Mouse (Mus musculus): ENCODE results near the gene Abtb1. TPM values are rescaled to one million over a fixed set of nuclear protein-coding genes. Genes with fewer than 3 reads are reported as not detected.

The Abtb1 gene
- polyA plus RNA-seq, 1 experiment from 2014 or later, result 40.7 TPM

DNA sequence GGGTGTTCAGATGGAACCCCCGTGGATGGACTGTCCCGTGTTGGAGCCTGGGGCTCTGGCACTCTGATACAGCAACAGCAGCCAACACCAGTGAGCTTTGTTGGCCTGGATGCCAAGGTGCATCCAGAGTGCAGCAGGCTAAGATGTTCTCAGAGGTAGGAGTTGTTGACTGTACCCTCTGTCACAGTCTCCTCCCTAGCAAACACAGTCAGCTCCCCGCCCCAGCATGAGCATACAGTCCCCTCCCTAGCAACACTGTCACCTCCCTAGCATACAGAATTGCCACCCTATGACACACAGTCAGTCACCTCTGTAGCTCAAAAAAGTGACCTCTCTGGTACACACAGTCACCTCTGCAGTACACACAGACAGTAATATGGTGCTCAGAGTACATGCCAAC is 24.9 kb downstream of the Abtb1 start:
- Histone ChIP-seq H3K4me1 (ENCODE audit: control insufficient read depth, insufficient read depth, low read length) (no peaks in the 10 kb centered on the region), H3K27me3 (ENCODE audit: control insufficient read depth, insufficient read depth, low read depth, low read length) (no peaks in the 10 kb centered on the region), H3K4me3 (ENCODE audit: low read depth, low read length) (no peak overlapping the region), H3K27ac (ENCODE audit: low read length) (no peak overlapping the region), H3K4me2 (ENCODE audit: low read length) (no peak overlapping the region), H3K9me3 (replicated peaks; ENCODE audit: control insufficient read depth, low read length, poor library complexity, severe bottlenecking) (no peaks in the 10 kb centered on the region), H3K9ac (ENCODE audit: low read depth, low read length) (no peak overlapping the region), H3K36me3 (ENCODE audit: control insufficient read depth, insufficient read depth, low read length) (no peaks in the 10 kb centered on the region)
- no peak for ATAC-seq
- 89% methylated on average over 3 of the region's 3 CpGs for WGBS

DNA sequence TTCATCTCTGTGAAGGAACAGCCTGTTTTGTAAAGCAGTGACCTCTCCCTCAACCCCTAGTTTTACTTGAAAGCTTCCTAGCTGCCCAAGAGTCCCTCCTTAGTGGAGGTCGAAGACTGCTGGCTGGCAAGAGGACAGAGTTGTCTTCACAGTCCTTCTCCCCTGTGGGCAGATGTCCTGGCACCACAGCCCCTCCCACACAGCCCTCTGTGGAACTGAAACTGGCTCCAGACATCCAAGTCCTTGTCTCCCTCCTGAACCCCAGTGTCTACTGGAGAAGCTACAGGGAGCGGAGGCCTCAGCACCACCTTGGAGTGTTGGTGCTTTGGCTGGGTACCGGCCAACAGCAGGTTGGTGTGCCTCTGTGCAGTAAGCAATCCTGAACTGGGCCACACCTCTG is 26.3 kb downstream of the Abtb1 start:
- no peaks in the 10 kb centered on the region for H3K9me3 ChIP-seq (replicated peaks; ENCODE audit: control insufficient read depth, low read length, poor library complexity, severe bottlenecking)
- no peaks in the 10 kb centered on the region for H3K27me3 ChIP-seq (ENCODE audit: control insufficient read depth, insufficient read depth, low read depth, low read length)
- H3K9ac ChIP-seq (ENCODE audit: low read depth, low read length), result no peak overlapping the region
- H3K36me3 ChIP-seq (ENCODE audit: control insufficient read depth, insufficient read depth, low read length), result no peaks in the 10 kb centered on the region
- no peak overlapping the region for H3K4me3 ChIP-seq (ENCODE audit: low read depth, low read length)
- ATAC-seq, result 0 out of 2 replicates have a peak, but pooled peaks have one; percentile 25
- 79% methylated on average over 3 of the region's 3 CpGs for WGBS
- no peak overlapping the region for H3K4me2 ChIP-seq (ENCODE audit: low read length)
- no peak overlapping the region for H3K27ac ChIP-seq (ENCODE audit: low read length)
- no peaks in the 10 kb centered on the region for H3K4me1 ChIP-seq (ENCODE audit: control insufficient read depth, insufficient read depth, low read length)

DNA sequence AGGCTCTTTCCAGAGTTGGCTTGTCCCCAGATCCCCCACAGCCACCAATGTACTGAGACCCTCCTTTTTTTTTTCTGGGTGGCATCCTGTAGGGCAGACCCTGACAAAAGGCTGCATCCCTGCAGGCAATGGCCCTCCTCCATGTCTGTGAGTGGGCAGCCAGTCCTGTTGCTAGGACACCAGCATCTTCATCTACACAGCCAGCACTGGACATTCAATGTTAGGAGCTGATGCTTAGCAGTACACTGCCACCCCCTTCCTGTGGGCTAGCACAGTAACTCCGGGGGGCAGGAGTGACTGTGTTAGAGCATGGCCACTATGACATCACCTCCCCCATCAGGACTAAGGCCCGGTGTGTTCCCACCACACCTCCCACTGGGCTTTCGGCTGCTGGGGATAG is 26.7 kb downstream of the Abtb1 start:
- WGBS, result 38% methylated on average over 3 of the region's 3 CpGs

GRCm38 (mm10) chr6:88813832-88814231 is 28.0 kb downstream of the Abtb1 start:
- Histone ChIP-seq H3K36me3 (ENCODE audit: control insufficient read depth, insufficient read depth, low read length) (no peaks in the 10 kb centered on the region), H3K27me3 (ENCODE audit: control insufficient read depth, insufficient read depth, low read depth, low read length) (no peaks in the 10 kb centered on the region), H3K27ac (ENCODE audit: low read length) (no peak overlapping the region), H3K4me1 (ENCODE audit: control insufficient read depth, insufficient read depth, low read length) (no peaks in the 10 kb centered on the region), H3K9ac (ENCODE audit: low read depth, low read length) (no peak overlapping the region), H3K4me2 (ENCODE audit: low read length) (no peak overlapping the region), H3K9me3 (replicated peaks; ENCODE audit: control insufficient read depth, low read length, poor library complexity, severe bottlenecking) (no peaks in the 10 kb centered on the region), H3K4me3 (ENCODE audit: low read depth, low read length) (no peak overlapping the region)
- no peak for ATAC-seq
- WGBS, result 81% methylated on average over 10 of the region's 10 CpGs

More for the DNA sequence above, 26.7 kb downstream of the Abtb1 start:
- ATAC-seq, result peak; percentile 59; the same call in 1 of the 2 replicates
- H3K4me1 ChIP-seq (ENCODE audit: control insufficient read depth, insufficient read depth, low read length), result no peaks in the 10 kb centered on the region
- H3K9me3 ChIP-seq (replicated peaks; ENCODE audit: control insufficient read depth, low read length, poor library complexity, severe bottlenecking), result no peaks in the 10 kb centered on the region
- no peaks in the 10 kb centered on the region for H3K36me3 ChIP-seq (ENCODE audit: control insufficient read depth, insufficient read depth, low read length)
- no peak overlapping the region for H3K4me3 ChIP-seq (ENCODE audit: low read depth, low read length)
- no peak overlapping the region for H3K4me2 ChIP-seq (ENCODE audit: low read length)
- no peaks in the 10 kb centered on the region for H3K27me3 ChIP-seq (ENCODE audit: control insufficient read depth, insufficient read depth, low read depth, low read length)
- no peak overlapping the region for H3K9ac ChIP-seq (ENCODE audit: low read depth, low read length)
- H3K27ac ChIP-seq (ENCODE audit: low read length), result no peak overlapping the region

DNA sequence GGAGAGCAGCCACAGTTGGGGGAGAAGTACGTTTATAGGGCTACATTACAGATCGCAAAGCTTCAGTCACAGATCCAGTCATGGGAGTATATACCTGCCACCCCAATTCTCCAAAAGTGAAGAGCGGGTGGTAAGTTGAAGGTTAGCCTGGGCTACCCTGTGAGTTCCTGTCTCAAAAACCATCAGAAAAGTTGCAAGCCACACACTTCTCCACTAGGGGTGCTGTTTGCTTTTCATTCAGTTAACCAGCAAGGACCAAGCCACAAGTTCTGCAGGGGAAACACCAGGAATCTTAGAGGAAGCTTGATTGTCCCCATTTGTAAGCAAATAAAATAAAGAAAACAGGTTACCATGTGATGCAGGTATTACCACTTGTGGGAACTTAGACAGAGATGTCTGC is 28.9 kb downstream of the Abtb1 start:
- Histone ChIP-seq H3K4me3 (ENCODE audit: low read depth, low read length) (no peak overlapping the region), H3K4me1 (ENCODE audit: control insufficient read depth, insufficient read depth, low read length) (no peaks in the 10 kb centered on the region), H3K9me3 (replicated peaks; ENCODE audit: control insufficient read depth, low read length, poor library complexity, severe bottlenecking) (no peaks in the 10 kb centered on the region), H3K27me3 (ENCODE audit: control insufficient read depth, insufficient read depth, low read depth, low read length) (no peaks in the 10 kb centered on the region), H3K27ac (ENCODE audit: low read length) (no peak overlapping the region), H3K4me2 (ENCODE audit: low read length) (no peak overlapping the region), H3K9ac (ENCODE audit: low read depth, low read length) (no peak overlapping the region), H3K36me3 (ENCODE audit: control insufficient read depth, insufficient read depth, low read length) (no peaks in the 10 kb centered on the region)
- ATAC-seq, result no peak
- WGBS, result 61% methylated on average over 3 of the region's 3 CpGs

DNA sequence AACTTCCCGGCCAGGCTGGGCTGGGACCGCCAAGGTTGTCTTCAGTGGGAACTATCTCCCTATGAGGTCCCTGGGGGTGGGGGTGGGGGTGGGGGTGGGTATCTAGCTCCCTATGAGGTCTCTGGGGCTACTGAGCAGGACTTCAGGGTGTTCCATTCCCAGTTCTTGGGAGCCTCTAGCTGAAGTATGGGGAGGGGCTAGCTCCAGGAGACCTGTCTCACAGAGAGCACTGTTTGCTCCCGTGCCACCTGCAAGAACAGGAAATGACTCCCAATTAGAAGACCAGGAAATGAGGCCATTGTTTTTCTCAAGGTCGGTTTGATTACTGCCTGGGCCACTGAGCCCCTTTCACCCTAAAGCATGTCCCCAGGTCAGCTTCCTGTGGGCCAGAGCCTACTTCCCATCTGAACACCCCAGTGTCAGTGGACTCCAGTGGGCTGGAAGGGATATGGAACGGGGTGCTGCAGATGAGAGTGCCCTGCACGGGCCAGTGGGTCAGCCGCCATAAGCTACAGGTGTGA is 29.8 kb downstream of the Abtb1 start:
- ATAC-seq, result no peak
- no peaks in the 10 kb centered on the region for H3K36me3 ChIP-seq (ENCODE audit: control insufficient read depth, insufficient read depth, low read length)
- 73% methylated on average over 7 of the region's 7 CpGs for WGBS
- H3K9me3 ChIP-seq (replicated peaks; ENCODE audit: control insufficient read depth, low read length, poor library complexity, severe bottlenecking), result no peaks in the 10 kb centered on the region
- H3K27ac ChIP-seq (ENCODE audit: low read length), result no peak overlapping the region
- H3K4me2 ChIP-seq (ENCODE audit: low read length), result no peak overlapping the region
- no peak overlapping the region for H3K9ac ChIP-seq (ENCODE audit: low read depth, low read length)
- no peaks in the 10 kb centered on the region for H3K27me3 ChIP-seq (ENCODE audit: control insufficient read depth, insufficient read depth, low read depth, low read length)
- no peaks in the 10 kb centered on the region for H3K4me1 ChIP-seq (ENCODE audit: control insufficient read depth, insufficient read depth, low read length)
- no peak overlapping the region for H3K4me3 ChIP-seq (ENCODE audit: low read depth, low read length)

GRCm38 (mm10) chr6:88811396-88811795 is 30.4 kb downstream of the Abtb1 start:
- no peaks in the 10 kb centered on the region for H3K27me3 ChIP-seq (ENCODE audit: control insufficient read depth, insufficient read depth, low read depth, low read length)
- no peaks in the 10 kb centered on the region for H3K4me1 ChIP-seq (ENCODE audit: control insufficient read depth, insufficient read depth, low read length)
- no peak overlapping the region for H3K27ac ChIP-seq (ENCODE audit: low read length)
- H3K4me3 ChIP-seq (ENCODE audit: low read depth, low read length), result no peak overlapping the region
- no peak for ATAC-seq
- H3K9me3 ChIP-seq (replicated peaks; ENCODE audit: control insufficient read depth, low read length, poor library complexity, severe bottlenecking), result no peaks in the 10 kb centered on the region
- WGBS, result 66% methylated on average over 7 of the region's 7 CpGs
- no peak overlapping the region for H3K4me2 ChIP-seq (ENCODE audit: low read length)
- no peaks in the 10 kb centered on the region for H3K36me3 ChIP-seq (ENCODE audit: control insufficient read depth, insufficient read depth, low read length)
- H3K9ac ChIP-seq (ENCODE audit: low read depth, low read length), result no peak overlapping the region

DNA sequence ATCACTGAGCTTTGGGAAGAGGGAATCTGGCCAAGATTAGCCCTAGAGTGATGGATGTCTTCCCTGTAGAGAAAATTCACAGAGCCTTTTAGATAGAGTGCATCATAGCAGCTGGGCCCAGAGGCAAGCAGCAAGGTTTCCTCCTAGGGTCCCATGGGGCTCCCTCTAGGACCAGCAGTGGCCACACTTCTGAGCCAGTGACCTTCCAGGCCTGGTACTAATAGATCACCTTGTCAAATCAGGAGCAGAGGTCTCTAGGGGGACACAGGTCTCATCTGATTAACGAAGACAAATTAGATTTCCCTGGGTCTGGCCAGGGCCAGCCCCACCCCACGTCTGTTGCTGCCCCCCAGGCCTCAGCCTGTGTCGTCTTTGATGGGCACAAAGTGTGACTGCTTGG is 31.5 kb downstream of the Abtb1 start:
- H3K9ac ChIP-seq (ENCODE audit: low read depth, low read length), result no peak overlapping the region
- no peaks in the 10 kb centered on the region for H3K4me1 ChIP-seq (ENCODE audit: control insufficient read depth, insufficient read depth, low read length)
- 68% methylated on average over 3 of the region's 3 CpGs for WGBS
- no peaks in the 10 kb centered on the region for H3K27me3 ChIP-seq (ENCODE audit: control insufficient read depth, insufficient read depth, low read depth, low read length)
- no peaks in the 10 kb centered on the region for H3K36me3 ChIP-seq (ENCODE audit: control insufficient read depth, insufficient read depth, low read length)
- no peak overlapping the region for H3K27ac ChIP-seq (ENCODE audit: low read length)
- no peaks in the 10 kb centered on the region for H3K9me3 ChIP-seq (replicated peaks; ENCODE audit: control insufficient read depth, low read length, poor library complexity, severe bottlenecking)
- ATAC-seq, result no peak
- H3K4me2 ChIP-seq (ENCODE audit: low read length), result no peak overlapping the region
- H3K4me3 ChIP-seq (ENCODE audit: low read depth, low read length), result no peak overlapping the region

GRCm38 (mm10) chr6:88809091-88810037 is 32.4 kb downstream of the Abtb1 start:
- no peaks in the 10 kb centered on the region for H3K36me3 ChIP-seq (ENCODE audit: control insufficient read depth, insufficient read depth, low read length)
- 74% methylated on average over 23 of the region's 23 CpGs for WGBS
- no peak for ATAC-seq

More at GRCm38 (mm10) chr6:88809091-88810037, 32.4 kb downstream of the Abtb1 start:
- H3K9ac ChIP-seq (ENCODE audit: low read depth, low read length), result no peak overlapping the region
- no peak overlapping the region for H3K4me2 ChIP-seq (ENCODE audit: low read length)
- H3K4me3 ChIP-seq (ENCODE audit: low read depth, low read length), result no peak overlapping the region
- no peaks in the 10 kb centered on the region for H3K4me1 ChIP-seq (ENCODE audit: control insufficient read depth, insufficient read depth, low read length)
- H3K27me3 ChIP-seq (ENCODE audit: control insufficient read depth, insufficient read depth, low read depth, low read length), result no peaks in the 10 kb centered on the region
- no peaks in the 10 kb centered on the region for H3K9me3 ChIP-seq (replicated peaks; ENCODE audit: control insufficient read depth, low read length, poor library complexity, severe bottlenecking)
- H3K27ac ChIP-seq (ENCODE audit: low read length), result no peak overlapping the region

Data from midbrain, embryonic 16.5 days (tissue).